Mouse (Mus musculus) limb, embryonic 14.5 days (tissue): ENCODE results near the gene Ldb1. TPM values are rescaled to one million over a fixed set of nuclear protein-coding genes. Genes with fewer than 3 reads are reported as not detected.

Experiments
- ATAC-seq: fragments of 200-750 bp; cut with Nextera tagmentation; 2 replicates; pipeline ENCODE4 v1.8.0; 2017; ENCODE audit warnings: low read depth, moderate number of reproducible peaks, moderate TSS enrichment; ENCODE audit not compliant: low FRiP score
- DNase-seq: peaks from one replicate; pipeline ENCODE4 v3.0.0-alpha.2; 2015; ENCODE audit warnings: low spot score
- H3K27ac ChIP-seq: fragments of 300-500 bp; sonication (generic); replicated peaks from 2 replicates; pipeline ENCODE4 v1.5.1; 2014; ENCODE audit warnings: low read depth, mild to moderate bottlenecking, low read length, moderate library complexity, mixed read lengths
- H3K27me3 ChIP-seq: fragments of 300-500 bp; sonication (generic); 2 replicates; pipeline ENCODE4 v1.6.1; 2014; ENCODE audit warnings: low read length, mixed read lengths; ENCODE audit not compliant: control insufficient read depth, insufficient read depth
- H3K36me3 ChIP-seq: fragments of 300-500 bp; sonication (generic); 2 replicates; pipeline ENCODE4 v1.6.1; 2014; ENCODE audit warnings: mild to moderate bottlenecking, low read length, moderate library complexity, mixed read lengths; ENCODE audit not compliant: control insufficient read depth, insufficient read depth
- H3K4me1 ChIP-seq: fragments of 300-500 bp; sonication (generic); 2 replicates; pipeline ENCODE4 v1.6.1; 2014; ENCODE audit warnings: antibody characterized with exemption, low read length, mixed read lengths; ENCODE audit not compliant: control insufficient read depth, insufficient read depth
- H3K4me2 ChIP-seq: fragments of 300-500 bp; sonication (generic); replicated peaks from 2 replicates; pipeline ENCODE4 v1.6.1; 2014; ENCODE audit warnings: low read depth, mild to moderate bottlenecking, low read length, moderate library complexity; ENCODE audit not compliant: severe bottlenecking
- H3K4me3 ChIP-seq: fragments of 300-500 bp; sonication (generic); replicated peaks from 2 replicates; pipeline ENCODE4 v1.5.1; 2014; ENCODE audit warnings: low read length
- H3K9ac ChIP-seq: fragments of 300-500 bp; sonication (generic); 2 replicates; pipeline ENCODE4 v1.6.1; 2014; ENCODE audit warnings: mild to moderate bottlenecking, low read depth, low read length, moderate library complexity; ENCODE audit not compliant: severe bottlenecking
- H3K9me3 ChIP-seq: fragments of 300-500 bp; sonication (generic); 2 replicates; pipeline ENCODE4 v1.6.1; 2016; ENCODE audit warnings: low read length; ENCODE audit not compliant: control insufficient read depth
- POLR2A ChIP-seq: fragments of 200-500 bp; IDR thresholded peaks from 2 replicates; pipeline ENCODE4 v1.8.0; 2012; ENCODE audit warnings: inconsistent platforms, mild to moderate bottlenecking, moderate library complexity, borderline replicate concordance; ENCODE audit not compliant: insufficient read depth, insufficient read length; ENCODE audit errors: extremely low read depth
- WGBS: fragments of 180-500 bp; shearing (Covaris S2); extraction: QIAGEN DNeasy Blood & Tissue Kit; methylation state at CpG from one replicate; pipeline ENCODE4 v1.1.7; 2014; 5-methylcytosine and 5-hydroxymethylcytosine counted together
- polyA plus RNA-seq, 2 experiments: library from polyadenylated mRNA; depleted of rRNA in 1 of 2; stranded (reverse) in 1 of 2; unstranded in 1 of 2; fragments of >200 nt; fragmentation: Nextera tagmentation in 1 of 2; extraction: Ambion mirVana in 1 of 2; gene quantifications; 2 replicates each; pipeline versions ENCODE4 v1.2.1 to v1.2.3; 2012 to 2014

Ldb1 gene
- polyA plus RNA-seq, 2 experiments: 93.8 to 412 TPM

DNA sequence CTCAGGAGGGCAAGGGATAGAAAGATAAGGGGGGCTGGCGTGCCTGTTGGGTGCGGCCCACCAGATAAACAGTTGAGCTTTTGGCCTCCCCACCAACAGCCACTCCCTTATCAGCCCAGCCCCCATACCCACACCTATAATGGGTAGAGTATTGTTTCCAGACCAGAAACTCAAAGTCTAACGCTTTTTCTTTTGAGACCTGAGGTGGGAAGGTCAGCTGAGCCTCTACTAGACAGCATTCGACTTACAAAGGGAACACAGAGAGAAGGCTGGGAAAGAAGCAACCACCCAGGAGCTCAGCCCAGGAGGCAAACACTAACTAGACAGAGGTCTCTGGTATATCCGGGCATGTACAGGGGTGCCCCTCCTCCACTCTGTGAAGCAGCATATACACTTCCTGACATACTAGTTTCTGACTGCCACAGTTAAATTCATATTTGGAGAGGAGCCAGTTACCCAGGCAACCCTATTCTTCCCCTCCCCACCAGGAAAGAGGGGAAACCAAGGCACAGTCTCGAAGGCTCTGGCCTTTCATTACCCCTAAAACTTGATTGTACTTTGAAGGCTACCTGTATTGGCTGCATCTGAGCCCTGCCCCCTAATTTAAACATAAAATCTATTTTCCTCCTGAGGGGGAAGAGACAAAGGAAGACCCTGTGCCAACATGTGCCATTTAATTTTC lies 7.6 kb downstream of the Ldb1 start:
- H3K27ac ChIP-seq: peak overlapping the region; percentile 43; the same call in 1 of the 2 replicates
- DNase-seq (no peak), ATAC-seq (no peak)
- H3K4me3 ChIP-seq: peak overlapping the region; percentile 84
- H3K9ac ChIP-seq: peak overlapping the region; percentile 92
- H3K4me1 ChIP-seq: peaks cover 44% of the 10 kb centered on the region
- no peaks in the 10 kb centered on the region for H3K9me3 ChIP-seq
- 36% methylated on average over 6 of the region's 6 CpGs for WGBS
- H3K27me3 ChIP-seq: no peaks in the 10 kb centered on the region
- no peak for TF ChIP-seq POLR2A
- peaks cover 50% of the 10 kb centered on the region for H3K36me3 ChIP-seq
- H3K4me2 ChIP-seq: peak overlapping the region; percentile 99

DNA sequence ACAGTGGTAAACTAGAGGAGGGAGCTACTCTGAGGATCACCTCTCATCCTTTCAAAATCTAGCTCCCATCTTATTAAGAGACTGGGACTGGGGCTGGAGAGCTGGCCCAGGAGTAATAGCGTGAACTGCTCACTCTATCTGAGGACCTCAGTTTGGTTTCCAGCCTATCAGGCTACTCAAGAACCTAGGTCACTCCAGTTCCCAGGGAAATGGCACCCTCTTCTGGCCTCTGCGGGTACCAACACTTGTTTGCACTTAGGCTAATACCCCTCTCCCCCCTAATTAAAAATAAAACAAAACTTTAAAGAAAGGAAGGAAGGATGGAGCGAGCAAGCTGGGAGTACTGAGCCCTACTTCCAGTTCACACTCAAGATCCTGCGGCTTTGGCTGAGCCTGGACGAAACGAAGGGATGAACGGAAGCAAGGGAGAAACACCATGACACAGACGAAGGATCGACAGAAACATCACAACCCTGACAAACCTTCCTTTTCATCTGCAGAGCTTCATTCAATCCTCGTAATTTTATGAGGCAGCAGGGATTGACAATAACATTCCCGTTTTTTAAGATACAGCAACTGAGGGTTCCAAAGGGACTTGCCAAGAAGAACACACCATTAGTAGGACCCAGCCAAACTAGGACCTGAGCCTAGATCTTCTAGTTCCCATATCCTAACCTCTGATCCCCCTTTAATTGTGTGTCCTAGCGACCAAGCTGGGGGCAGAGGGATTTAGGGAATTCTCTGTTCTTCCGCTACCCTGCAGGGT lies 8.4 kb downstream of the Ldb1 start:
- WGBS: 76% methylated on average over 13 of the region's 13 CpGs
- H3K9ac ChIP-seq: peak overlapping the region; percentile 92; the same call in 1 of the 2 replicates
- peak overlapping the region; percentile 99 for H3K4me2 ChIP-seq
- ATAC-seq (no peak), DNase-seq (no peak)
- H3K27ac ChIP-seq: no peak overlapping the region
- H3K36me3 ChIP-seq: peaks cover 57% of the 10 kb centered on the region
- no peak for TF ChIP-seq POLR2A
- H3K9me3 ChIP-seq: no peaks in the 10 kb centered on the region
- H3K4me3 ChIP-seq: peak overlapping the region; percentile 84
- H3K4me1 ChIP-seq: peaks cover 37% of the 10 kb centered on the region
- H3K27me3 ChIP-seq: no peaks in the 10 kb centered on the region

DNA sequence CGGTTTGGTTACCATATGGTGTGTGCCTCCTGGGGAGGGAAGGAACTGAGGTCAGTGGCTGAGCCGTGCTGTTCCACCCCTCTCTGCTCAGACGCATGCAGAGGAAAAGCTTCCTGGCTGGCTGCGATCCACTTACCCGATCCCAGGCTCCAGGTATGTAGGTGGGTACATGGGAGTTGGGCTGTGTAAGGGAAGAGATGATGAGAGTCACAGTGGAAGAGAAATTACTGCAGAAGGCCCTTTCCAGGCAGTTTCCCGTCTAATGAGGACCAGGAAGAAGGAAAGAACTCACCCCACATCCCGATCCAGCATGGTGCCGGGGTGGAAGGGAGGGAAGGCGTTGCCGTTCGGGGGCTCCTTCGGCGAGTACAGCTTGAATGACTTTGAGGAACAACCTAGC lies 9.0 kb downstream of the Ldb1 start:
- no peak for ATAC-seq
- no peak overlapping the region for H3K27ac ChIP-seq
- peaks cover 63% of the 10 kb centered on the region for H3K36me3 ChIP-seq
- no peak for DNase-seq
- peaks cover 30% of the 10 kb centered on the region for H3K4me1 ChIP-seq
- TF ChIP-seq POLR2A: no peak
- no peaks in the 10 kb centered on the region for H3K27me3 ChIP-seq
- no peak overlapping the region for H3K4me3 ChIP-seq
- no peak overlapping the region for H3K4me2 ChIP-seq
- no peak overlapping the region for H3K9ac ChIP-seq
- WGBS: 91% methylated on average over 13 of the region's 13 CpGs
- no peaks in the 10 kb centered on the region for H3K9me3 ChIP-seq

DNA sequence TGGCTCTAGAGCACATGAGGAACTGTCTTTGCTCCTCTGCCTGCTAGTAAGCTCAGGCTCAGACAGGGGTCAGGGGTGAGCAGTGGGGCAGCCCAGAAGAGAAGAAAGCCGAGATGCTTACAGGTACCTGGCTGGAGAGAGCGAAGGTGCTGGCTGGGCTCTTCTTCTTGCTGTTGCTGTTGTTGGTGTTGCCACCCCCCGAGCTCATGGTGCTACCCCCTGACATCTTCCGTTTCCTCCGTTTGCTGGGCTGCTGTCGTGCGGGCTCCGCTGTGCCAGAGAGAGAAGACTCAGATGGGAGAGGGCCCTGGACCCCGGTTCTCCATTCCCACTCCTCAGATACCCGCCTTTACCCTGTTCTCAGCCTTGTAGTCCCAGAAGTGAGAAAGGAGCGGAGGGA lies 11.1 kb downstream of the Ldb1 start:
- no peak overlapping the region for H3K27ac ChIP-seq
- no peaks in the 10 kb centered on the region for H3K27me3 ChIP-seq
- TF ChIP-seq POLR2A: no peak
- H3K36me3 ChIP-seq: peaks cover 70% of the 10 kb centered on the region
- 0 out of 2 replicates have a peak, but pooled peaks cover 4% of the 10 kb centered on the region for H3K9me3 ChIP-seq
- ATAC-seq (no peak), DNase-seq (no peak)
- H3K4me1 ChIP-seq: peaks cover 17% of the 10 kb centered on the region
- H3K9ac ChIP-seq: no peak overlapping the region
- H3K4me2 ChIP-seq: no peak overlapping the region
- no peak overlapping the region for H3K4me3 ChIP-seq
- WGBS: 92% methylated on average over 11 of the region's 11 CpGs

DNA sequence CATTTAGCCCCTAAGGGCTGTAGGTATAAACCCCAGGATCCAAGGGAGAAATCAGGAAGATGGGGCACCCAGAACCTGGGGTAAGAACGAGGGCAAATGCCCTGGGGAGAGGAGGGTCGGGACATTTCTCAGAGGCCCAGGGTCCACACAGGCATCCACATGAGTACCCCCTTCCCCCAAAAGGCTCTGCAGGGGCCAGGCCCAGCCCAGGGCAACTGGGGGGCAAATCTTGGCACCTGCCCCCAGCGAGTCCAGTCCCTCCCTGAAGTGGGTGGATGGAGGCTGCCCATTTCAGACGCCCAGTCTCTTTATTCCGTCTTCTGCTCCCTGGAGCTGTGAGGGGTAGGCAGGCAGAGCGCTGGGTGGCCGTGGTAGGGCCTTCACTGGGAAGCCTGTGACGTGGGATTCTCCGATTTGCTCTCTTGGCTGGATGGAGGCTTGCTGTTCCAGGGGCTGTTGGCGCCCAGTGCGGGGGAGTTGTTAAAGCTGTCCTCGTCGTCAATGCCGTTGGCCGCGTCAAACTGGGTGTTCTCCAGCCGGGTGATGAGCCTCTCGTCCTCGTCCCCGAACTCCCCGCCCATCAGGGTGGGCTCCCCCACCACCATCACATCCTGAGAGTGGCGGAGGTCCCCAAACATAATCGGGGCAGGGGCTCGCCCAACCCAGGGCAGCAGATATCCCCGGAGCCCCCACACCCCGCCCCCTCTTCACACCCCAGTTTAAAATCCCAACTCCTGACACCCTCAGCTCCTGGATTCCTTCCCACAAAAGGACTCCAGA lies 12.1 kb downstream of the Ldb1 start:
- DNase-seq (no peak), ATAC-seq (no peak)
- Histone ChIP-seq H3K4me1 (peaks cover 11% of the 10 kb centered on the region), H3K9me3 (0 out of 2 replicates have a peak, but pooled peaks cover 4% of the 10 kb centered on the region), H3K4me2 (no peak overlapping the region), H3K36me3 (peaks cover 70% of the 10 kb centered on the region), H3K4me3 (no peak overlapping the region), H3K27me3 (no peaks in the 10 kb centered on the region), H3K27ac (no peak overlapping the region), H3K9ac (no peak overlapping the region)
- TF ChIP-seq POLR2A: no peak
- 88% methylated on average over 26 of the region's 26 CpGs for WGBS
